Mouse (Mus musculus): Measurements from ENCODE around the gene F2r. TPM values are rescaled to one million over a fixed set of nuclear protein-coding genes. Genes with fewer than 3 reads are reported as not detected.

Gene F2r
- polyA plus RNA-seq, 1 experiment from 2014 or later, result 62.5 TPM

DNA sequence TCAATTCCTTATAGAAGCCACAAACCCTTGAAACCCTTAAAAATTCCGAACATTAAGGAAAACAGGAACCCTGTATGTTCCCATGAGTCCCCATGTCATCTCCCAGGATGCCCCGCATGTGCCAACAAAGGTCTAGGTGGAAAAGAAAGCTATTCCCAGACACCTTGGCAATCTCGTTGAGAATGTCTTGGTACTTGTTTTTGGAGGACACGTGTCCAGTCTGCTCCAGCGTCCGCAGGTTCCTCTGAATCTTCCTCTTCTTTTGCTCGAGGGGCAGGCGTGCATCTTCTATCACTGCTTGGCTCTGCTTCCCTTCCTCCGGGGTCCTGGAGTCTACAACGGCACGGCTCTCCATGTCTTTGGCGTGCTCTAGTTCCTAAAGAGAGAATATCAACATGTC lies 17.0 kb upstream of the F2r start:
- H3K36me3 ChIP-seq (ENCODE audit: control insufficient read depth, insufficient read depth, low read length), result 0 out of 2 replicates have a peak, but pooled peaks cover 4% of the 10 kb centered on the region
- H3K9me3 ChIP-seq (replicated peaks; ENCODE audit: control insufficient read depth, low read length), result no peaks in the 10 kb centered on the region
- no peak overlapping the region for H3K27ac ChIP-seq (ENCODE audit: low read length)
- WGBS, result 88% methylated on average over 12 of the region's 12 CpGs
- no peak overlapping the region for H3K4me3 ChIP-seq (replicated peaks; ENCODE audit: low read length)
- no peaks in the 10 kb centered on the region for H3K27me3 ChIP-seq (ENCODE audit: control insufficient read depth, insufficient read depth, low read length)
- H3K4me1 ChIP-seq (ENCODE audit: control insufficient read depth, insufficient read depth, low read length), result peaks cover 6% of the 10 kb centered on the region; the same call in 1 of the 2 replicates
- no peak overlapping the region for H3K4me2 ChIP-seq (ENCODE audit: low read depth, low read length)
- no peak for ATAC-seq (ENCODE audit: insufficient read depth, low FRiP score)
- no peak overlapping the region for H3K9ac ChIP-seq (ENCODE audit: low read length)

GRCm38 (mm10) chr13:95634451-95634850 lies 16.2 kb upstream of the F2r start:
- peak overlapping the region; percentile 43; the same call in 1 of the 2 replicates for H3K27ac ChIP-seq (ENCODE audit: low read length)
- no peak for ATAC-seq (ENCODE audit: insufficient read depth, low FRiP score)
- 0 out of 2 replicates have a peak, but pooled peaks cover 4% of the 10 kb centered on the region for H3K36me3 ChIP-seq (ENCODE audit: control insufficient read depth, insufficient read depth, low read length)
- H3K4me3 ChIP-seq (replicated peaks; ENCODE audit: low read length), result no peak overlapping the region
- WGBS, result 9% methylated on average over 2 of the region's 2 CpGs
- H3K9ac ChIP-seq (ENCODE audit: low read length), result no peak overlapping the region
- H3K27me3 ChIP-seq (ENCODE audit: control insufficient read depth, insufficient read depth, low read length), result no peaks in the 10 kb centered on the region
- no peaks in the 10 kb centered on the region for H3K9me3 ChIP-seq (replicated peaks; ENCODE audit: control insufficient read depth, low read length)
- no peak overlapping the region for H3K4me2 ChIP-seq (ENCODE audit: low read depth, low read length)
- H3K4me1 ChIP-seq (ENCODE audit: control insufficient read depth, insufficient read depth, low read length), result peaks cover 6% of the 10 kb centered on the region; the same call in 1 of the 2 replicates

DNA sequence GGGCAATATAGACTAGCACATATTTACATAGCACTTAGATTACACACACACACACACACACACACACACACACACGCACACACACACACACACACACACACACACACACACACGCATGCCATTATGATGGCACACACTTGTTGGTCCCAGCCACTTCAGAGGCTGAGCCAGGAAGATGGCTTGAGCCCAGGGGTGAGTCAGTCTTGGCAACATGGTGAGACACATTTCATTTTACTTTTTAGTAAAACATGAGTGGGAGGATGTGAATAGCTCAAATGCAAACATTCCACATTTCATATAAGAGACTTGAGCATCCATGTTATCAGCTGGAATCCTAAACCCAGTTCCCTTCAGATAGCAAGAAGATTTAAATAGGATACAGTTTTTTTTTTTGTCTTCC lies 15.1 kb upstream of the F2r start:
- no peak for ATAC-seq (ENCODE audit: insufficient read depth, low FRiP score)

GRCm38 (mm10) chr13:95632144-95632543 lies 13.9 kb upstream of the F2r start:
- 85% methylated on average over 6 of the region's 6 CpGs for WGBS
- H3K9ac ChIP-seq (ENCODE audit: low read length), result no peak overlapping the region
- ATAC-seq (ENCODE audit: insufficient read depth, low FRiP score), result no peak

More for the DNA sequence above, 15.1 kb upstream of the F2r start:
- H3K27me3 ChIP-seq (ENCODE audit: control insufficient read depth, insufficient read depth, low read length), result no peaks in the 10 kb centered on the region
- H3K4me3 ChIP-seq (replicated peaks; ENCODE audit: low read length), result no peak overlapping the region
- no peaks in the 10 kb centered on the region for H3K9me3 ChIP-seq (replicated peaks; ENCODE audit: control insufficient read depth, low read length)
- H3K4me2 ChIP-seq (ENCODE audit: low read depth, low read length), result no peak overlapping the region
- H3K4me1 ChIP-seq (ENCODE audit: control insufficient read depth, insufficient read depth, low read length), result peaks cover 6% of the 10 kb centered on the region; the same call in 1 of the 2 replicates
- H3K27ac ChIP-seq (ENCODE audit: low read length), result no peak overlapping the region; the same call in 1 of the 2 replicates
- no peak overlapping the region for H3K9ac ChIP-seq (ENCODE audit: low read length)
- 0 out of 2 replicates have a peak, but pooled peaks cover 4% of the 10 kb centered on the region for H3K36me3 ChIP-seq (ENCODE audit: control insufficient read depth, insufficient read depth, low read length)
- WGBS, result 83% methylated on average over 2 of the region's 2 CpGs

GRCm38 (mm10) chr13:95630747-95631146 lies 12.5 kb upstream of the F2r start:
- Histone ChIP-seq H3K27me3 (ENCODE audit: control insufficient read depth, insufficient read depth, low read length) (no peaks in the 10 kb centered on the region), H3K4me1 (ENCODE audit: control insufficient read depth, insufficient read depth, low read length) (peaks cover 6% of the 10 kb centered on the region; the same call in 1 of the 2 replicates), H3K9me3 (replicated peaks; ENCODE audit: control insufficient read depth, low read length) (no peaks in the 10 kb centered on the region), H3K9ac (ENCODE audit: low read length) (no peak overlapping the region), H3K27ac (ENCODE audit: low read length) (no peak overlapping the region), H3K4me2 (ENCODE audit: low read depth, low read length) (no peak overlapping the region), H3K4me3 (replicated peaks; ENCODE audit: low read length) (no peak overlapping the region), H3K36me3 (ENCODE audit: control insufficient read depth, insufficient read depth, low read length) (0 out of 2 replicates have a peak, but pooled peaks cover 4% of the 10 kb centered on the region)
- no peak for ATAC-seq (ENCODE audit: insufficient read depth, low FRiP score)
- WGBS, result 53% methylated on average over 2 of the region's 2 CpGs

More at GRCm38 (mm10) chr13:95632144-95632543, 13.9 kb upstream of the F2r start:
- Histone ChIP-seq H3K27me3 (ENCODE audit: control insufficient read depth, insufficient read depth, low read length) (no peaks in the 10 kb centered on the region), H3K4me3 (replicated peaks; ENCODE audit: low read length) (no peak overlapping the region), H3K9me3 (replicated peaks; ENCODE audit: control insufficient read depth, low read length) (no peaks in the 10 kb centered on the region), H3K4me1 (ENCODE audit: control insufficient read depth, insufficient read depth, low read length) (peaks cover 6% of the 10 kb centered on the region; the same call in 1 of the 2 replicates), H3K4me2 (ENCODE audit: low read depth, low read length) (no peak overlapping the region), H3K36me3 (ENCODE audit: control insufficient read depth, insufficient read depth, low read length) (0 out of 2 replicates have a peak, but pooled peaks cover 4% of the 10 kb centered on the region), H3K27ac (ENCODE audit: low read length) (no peak overlapping the region)

DNA sequence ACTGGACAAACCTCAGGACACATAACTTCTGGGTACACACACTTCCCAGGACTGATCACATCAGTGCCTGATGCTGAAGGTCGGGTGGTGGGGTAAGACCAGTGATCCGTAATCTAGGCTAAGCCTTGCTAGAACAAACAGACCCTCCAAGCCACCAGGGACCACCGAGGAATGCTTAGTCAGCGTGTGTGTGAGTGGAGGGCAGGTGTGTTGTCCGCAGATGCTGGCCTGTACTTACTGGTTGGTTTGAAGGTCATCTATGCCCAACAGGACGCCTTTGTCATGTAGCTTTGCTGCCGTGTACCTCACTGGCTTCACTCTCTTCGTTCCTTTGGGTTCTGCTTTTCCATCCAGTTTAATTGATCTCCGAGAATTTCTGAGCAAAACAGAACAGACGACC lies 11.5 kb upstream of the F2r start:
- H3K36me3 ChIP-seq (ENCODE audit: control insufficient read depth, insufficient read depth, low read length), result 0 out of 2 replicates have a peak, but pooled peaks cover 4% of the 10 kb centered on the region
- 83% methylated on average over 10 of the region's 10 CpGs for WGBS
- no peak for ATAC-seq (ENCODE audit: insufficient read depth, low FRiP score)

GRCm38 (mm10) chr13:95626696-95627095 lies 8.4 kb upstream of the F2r start:
- Histone ChIP-seq H3K27me3 (ENCODE audit: control insufficient read depth, insufficient read depth, low read length) (no peaks in the 10 kb centered on the region), H3K9me3 (replicated peaks; ENCODE audit: control insufficient read depth, low read length) (no peaks in the 10 kb centered on the region), H3K4me3 (replicated peaks; ENCODE audit: low read length) (no peak overlapping the region), H3K4me1 (ENCODE audit: control insufficient read depth, insufficient read depth, low read length) (no peaks in the 10 kb centered on the region), H3K9ac (ENCODE audit: low read length) (no peak overlapping the region), H3K36me3 (ENCODE audit: control insufficient read depth, insufficient read depth, low read length) (0 out of 2 replicates have a peak, but pooled peaks cover 2% of the 10 kb centered on the region), H3K4me2 (ENCODE audit: low read depth, low read length) (no peak overlapping the region), H3K27ac (ENCODE audit: low read length) (no peak overlapping the region)
- no peak for ATAC-seq (ENCODE audit: insufficient read depth, low FRiP score)
- WGBS, result 80% methylated on average over 7 of the region's 7 CpGs

More for the DNA sequence above, 11.5 kb upstream of the F2r start:
- Histone ChIP-seq H3K9ac (ENCODE audit: low read length) (no peak overlapping the region), H3K4me3 (replicated peaks; ENCODE audit: low read length) (no peak overlapping the region), H3K27ac (ENCODE audit: low read length) (no peak overlapping the region), H3K9me3 (replicated peaks; ENCODE audit: control insufficient read depth, low read length) (no peaks in the 10 kb centered on the region), H3K4me2 (ENCODE audit: low read depth, low read length) (no peak overlapping the region), H3K27me3 (ENCODE audit: control insufficient read depth, insufficient read depth, low read length) (no peaks in the 10 kb centered on the region), H3K4me1 (ENCODE audit: control insufficient read depth, insufficient read depth, low read length) (peaks cover 6% of the 10 kb centered on the region; the same call in 1 of the 2 replicates)

DNA sequence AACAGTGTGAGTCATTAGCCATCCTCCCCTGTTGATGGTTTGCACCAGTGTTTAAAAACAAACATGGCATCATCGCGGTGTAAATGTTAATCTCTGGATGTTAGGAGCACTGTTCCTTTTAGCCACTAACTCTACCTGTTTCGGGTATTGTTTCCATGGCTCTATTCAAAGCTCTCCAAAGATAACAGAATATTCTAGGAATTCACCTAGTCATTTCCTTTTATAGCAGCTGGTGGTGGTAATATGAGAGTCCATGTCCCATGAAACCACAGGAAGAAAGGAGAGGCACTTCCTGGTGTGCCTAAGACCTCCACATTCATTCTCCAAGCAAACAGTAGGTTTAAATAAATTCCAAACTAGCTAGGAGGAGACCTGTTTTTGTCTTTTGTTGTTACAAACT lies 4.8 kb upstream of the F2r start:
- 85% methylated on average over 3 of the region's 3 CpGs for WGBS
- Histone ChIP-seq H3K27ac (ENCODE audit: low read length) (no peak overlapping the region), H3K36me3 (ENCODE audit: control insufficient read depth, insufficient read depth, low read length) (no peaks in the 10 kb centered on the region), H3K9ac (ENCODE audit: low read length) (no peak overlapping the region), H3K4me1 (ENCODE audit: control insufficient read depth, insufficient read depth, low read length) (no peaks in the 10 kb centered on the region), H3K9me3 (replicated peaks; ENCODE audit: control insufficient read depth, low read length) (no peaks in the 10 kb centered on the region), H3K27me3 (ENCODE audit: control insufficient read depth, insufficient read depth, low read length) (no peaks in the 10 kb centered on the region), H3K4me3 (replicated peaks; ENCODE audit: low read length) (no peak overlapping the region), H3K4me2 (ENCODE audit: low read depth, low read length) (no peak overlapping the region)
- no peak for ATAC-seq (ENCODE audit: insufficient read depth, low FRiP score)

DNA sequence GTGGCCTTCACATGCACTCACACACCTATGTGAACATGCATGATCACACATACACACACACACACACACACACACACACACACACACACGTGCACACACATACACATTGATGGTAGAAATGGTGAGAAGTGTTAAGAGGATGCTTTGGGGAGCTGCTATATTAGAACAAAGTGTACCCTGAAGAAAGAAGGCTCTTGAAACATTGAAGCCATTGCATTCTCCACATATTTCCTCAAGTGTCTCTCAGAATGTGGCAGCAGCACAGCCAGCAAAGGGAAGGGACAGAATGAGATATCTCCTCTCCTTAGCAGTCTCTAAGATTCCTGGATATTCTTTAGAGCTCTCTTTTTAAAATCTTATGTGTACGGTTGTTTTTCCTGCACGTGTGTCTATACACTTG lies 3.3 kb upstream of the F2r start:
- Histone ChIP-seq H3K4me2 (ENCODE audit: low read depth, low read length) (no peak overlapping the region), H3K36me3 (ENCODE audit: control insufficient read depth, insufficient read depth, low read length) (no peaks in the 10 kb centered on the region), H3K9ac (ENCODE audit: low read length) (no peak overlapping the region), H3K4me1 (ENCODE audit: control insufficient read depth, insufficient read depth, low read length) (peaks cover 3% of the 10 kb centered on the region; the same call in 1 of the 2 replicates), H3K9me3 (replicated peaks; ENCODE audit: control insufficient read depth, low read length) (no peaks in the 10 kb centered on the region), H3K27me3 (ENCODE audit: control insufficient read depth, insufficient read depth, low read length) (no peaks in the 10 kb centered on the region), H3K27ac (ENCODE audit: low read length) (no peak overlapping the region), H3K4me3 (replicated peaks; ENCODE audit: low read length) (no peak overlapping the region)
- WGBS, result 70% methylated on average over 3 of the region's 3 CpGs
- no peak for ATAC-seq (ENCODE audit: insufficient read depth, low FRiP score)
